ENCODE assay signal across 26 mouse cellular contexts in genomic region chr13:62949560-62950188, GRCm38 (mm10). TPM values are rescaled to one million over a fixed set of nuclear protein-coding genes. Genes with fewer than 3 reads are reported as not detected.
DNase-seq lines count a peak whose midpoint lies in the region; ATAC-seq and TF ChIP-seq lines count a peak whose summit lies in the region.
"Had no signal": no experiment of that assay in that cellular context is flagged by ENCODE, and none has a peak within 500 bp of the region (broad histone marks: within the 10 kb centered on the region; RNA-seq: fewer than 3 reads in every experiment).

No protein-coding gene starts in this region.

- DNase-seq in kidney, adult 18-20 months, result no peak
- DNase-seq in midbrain, embryonic 14.5 days, result peak; percentile 20
- DNase-seq in testis, postnatal 14 days (ENCODE audit: low spot score), result no peak
- DNase-seq in thymus, adult 2 months, result no peak
- DNase-seq: adrenal gland, postnatal 10 days; cerebellum, adult 9-10 months; gastrocnemius, postnatal 25 days; heart, adult 18-20 months; heart, postnatal 10 days; kidney, postnatal 10 days; left cerebral cortex, postnatal 4 days; liver, postnatal 0 days; right cerebral cortex, adult 18-20 months; right cerebral cortex, postnatal 4 days; thymus, postnatal 25 days had no signal

- peak; percentile 62; the same call in 1 of the 2 replicates for ATAC-seq in kidney, embryonic 16.5 days (ENCODE audit: low FRiP score, low TSS enrichment)
- no peak for ATAC-seq in midbrain, embryonic 14.5 days (ENCODE audit: low FRiP score, low TSS enrichment)
- no peak for ATAC-seq in midbrain, embryonic 15.5 days (replicated peaks)
- no peak for ATAC-seq in embryonic facial prominence, embryonic 15.5 days (ENCODE audit: insufficient number of reproducible peaks, low FRiP score, low TSS enrichment, low read depth)
- ATAC-seq: forebrain, embryonic 15.5 days; hindbrain, embryonic 16.5 days; intestine, postnatal 0 days; liver, postnatal 0 days had no signal

- H3K4me1 ChIP-seq in kidney, embryonic 16.5 days (ENCODE audit: insufficient read depth, low read length), result peaks cover 9% of the 10 kb centered on the region
- H3K4me1 ChIP-seq in midbrain, embryonic 14.5 days (ENCODE audit: control insufficient read depth, insufficient read depth, low read length), result no peaks in the 10 kb centered on the region
- no peaks in the 10 kb centered on the region for H3K4me1 ChIP-seq in midbrain, embryonic 15.5 days
- peaks cover 16% of the 10 kb centered on the region for H3K4me1 ChIP-seq in embryonic facial prominence, embryonic 15.5 days
- H3K4me1 ChIP-seq in thymus, adult 2 months (replicated peaks; ENCODE audit: control insufficient read depth, insufficient read depth, low read length), result no peaks in the 10 kb centered on the region; the same call in 1 of the 2 replicates
- H3K4me1 ChIP-seq: hindbrain, embryonic 10.5 days had no signal

- H3K4me3 ChIP-seq in kidney, embryonic 16.5 days (ENCODE audit: low read length), result no peak overlapping the region
- H3K4me3 ChIP-seq in midbrain, embryonic 14.5 days (replicated peaks; ENCODE audit: low read depth, low read length), result no peak overlapping the region
- H3K4me3 ChIP-seq in midbrain, embryonic 15.5 days, result no peak overlapping the region
- no peak overlapping the region for H3K4me3 ChIP-seq in embryonic facial prominence, embryonic 15.5 days (replicated peaks)
- H3K4me3 ChIP-seq in thymus, adult 2 months (ENCODE audit: control insufficient read depth, insufficient read depth, low read length), result no peak overlapping the region
- H3K4me3 ChIP-seq: erythroblast, embryonic 14.5 days; forebrain, embryonic 15.5 days; heart, embryonic 12.5 days; hindbrain, embryonic 10.5 days had no signal

- H3K27me3 ChIP-seq in kidney, embryonic 16.5 days (ENCODE audit: insufficient read depth, low read length), result no peaks in the 10 kb centered on the region
- H3K27me3 ChIP-seq in midbrain, embryonic 14.5 days (ENCODE audit: control insufficient read depth, insufficient read depth, low read length), result no peaks in the 10 kb centered on the region
- no peaks in the 10 kb centered on the region for H3K27me3 ChIP-seq in midbrain, embryonic 15.5 days (replicated peaks)
- H3K27me3 ChIP-seq in embryonic facial prominence, embryonic 15.5 days, result no peaks in the 10 kb centered on the region
- H3K27me3 ChIP-seq in thymus, adult 2 months (ENCODE audit: control insufficient read depth, insufficient read depth, low read length), result no peaks in the 10 kb centered on the region
- H3K27me3 ChIP-seq: forebrain, embryonic 15.5 days; heart, embryonic 12.5 days had no signal

- no peak overlapping the region for H3K27ac ChIP-seq in kidney, embryonic 16.5 days (ENCODE audit: low read length)
- H3K27ac ChIP-seq in midbrain, embryonic 14.5 days (replicated peaks; ENCODE audit: low read depth, low read length), result no peak overlapping the region
- no peak overlapping the region for H3K27ac ChIP-seq in midbrain, embryonic 15.5 days
- peak overlapping the region; percentile 5; the same call in 1 of the 2 replicates for H3K27ac ChIP-seq in embryonic facial prominence, embryonic 15.5 days (replicated peaks)
- H3K27ac ChIP-seq in thymus, adult 2 months (ENCODE audit: control insufficient read depth, insufficient read depth, low read length), result no peak overlapping the region
- H3K27ac ChIP-seq: forebrain, embryonic 15.5 days; hindbrain, embryonic 10.5 days; macrophage had no signal

- H3K36me3 ChIP-seq in kidney, embryonic 16.5 days (ENCODE audit: insufficient read depth, low read length), result no peaks in the 10 kb centered on the region
- no peaks in the 10 kb centered on the region for H3K36me3 ChIP-seq in midbrain, embryonic 14.5 days (ENCODE audit: control insufficient read depth, insufficient read depth, low read length)
- H3K36me3 ChIP-seq in midbrain, embryonic 15.5 days (replicated peaks), result no peaks in the 10 kb centered on the region
- H3K36me3 ChIP-seq in embryonic facial prominence, embryonic 15.5 days, result no peaks in the 10 kb centered on the region
- H3K36me3 ChIP-seq in thymus, adult 2 months (ENCODE audit: control insufficient read depth, insufficient read depth, low read length), result no peaks in the 10 kb centered on the region
- H3K36me3 ChIP-seq: forebrain, embryonic 15.5 days; heart, embryonic 12.5 days; hindbrain, embryonic 10.5 days had no signal

- H3K4me2 ChIP-seq in kidney, embryonic 16.5 days (replicated peaks; ENCODE audit: low read depth, low read length), result no peak overlapping the region
- no peak overlapping the region for H3K4me2 ChIP-seq in midbrain, embryonic 14.5 days (ENCODE audit: low read length)
- H3K4me2 ChIP-seq in midbrain, embryonic 15.5 days, result no peak overlapping the region
- no peak overlapping the region for H3K4me2 ChIP-seq in embryonic facial prominence, embryonic 15.5 days (replicated peaks)
- H3K4me2 ChIP-seq: forebrain, embryonic 15.5 days; heart, embryonic 12.5 days; liver, embryonic 11.5 days had no signal

- TF ChIP-seq CTCF in thymus, adult 2 months (IDR thresholded peaks at IDR 0.05; ENCODE audit: borderline replicate concordance, control insufficient read depth, extremely low read depth, insufficient read depth, low read length, poor library complexity), result no peak

- H3K9ac ChIP-seq in kidney, embryonic 16.5 days (replicated peaks; ENCODE audit: low read length), result no peak overlapping the region
- no peak overlapping the region for H3K9ac ChIP-seq in midbrain, embryonic 14.5 days (replicated peaks; ENCODE audit: low read length)
- H3K9ac ChIP-seq in midbrain, embryonic 15.5 days, result no peak overlapping the region
- H3K9ac ChIP-seq in embryonic facial prominence, embryonic 15.5 days, result no peak overlapping the region
- H3K9ac ChIP-seq: forebrain, embryonic 15.5 days; heart, embryonic 12.5 days; liver, postnatal 0 days had no signal

- no peak for TF ChIP-seq POLR2A in thymus, adult 2 months (IDR thresholded peaks at IDR 0.05; ENCODE audit: control insufficient read depth, extremely low read depth, insufficient read depth, low read length, poor library complexity)

- WGBS in kidney, embryonic 16.5 days, result 41% methylated on average over 4 of the region's 4 CpGs
- 45% methylated on average over 4 of the region's 4 CpGs for WGBS in midbrain, embryonic 14.5 days
- WGBS in midbrain, embryonic 15.5 days, result 42% methylated on average over 4 of the region's 4 CpGs
- 24% methylated on average over 4 of the region's 4 CpGs for WGBS in embryonic facial prominence, embryonic 15.5 days
- 80% methylated on average over 4 of the region's 4 CpGs for WGBS in thymus, adult 2 months

- H3K9me3 ChIP-seq in kidney, embryonic 16.5 days (ENCODE audit: low read length), result no peaks in the 10 kb centered on the region
- H3K9me3 ChIP-seq in midbrain, embryonic 14.5 days (ENCODE audit: control insufficient read depth, low read length), result no peaks in the 10 kb centered on the region
- no peaks in the 10 kb centered on the region for H3K9me3 ChIP-seq in midbrain, embryonic 15.5 days
- no peaks in the 10 kb centered on the region for H3K9me3 ChIP-seq in embryonic facial prominence, embryonic 15.5 days (replicated peaks)
- H3K9me3 ChIP-seq: forebrain, embryonic 15.5 days; heart, embryonic 12.5 days; hindbrain, embryonic 10.5 days had no signal

RNA-seq across cellular contexts. Expression of gene 2010111I01Rik, which starts 15.0 kb away (rescaled TPM):
- 146 and 147 TPM in 2 replicates for polyA plus RNA-seq in kidney, embryonic 16.5 days (2015; fragmentation: Nextera tagmentation; extraction: Ambion mirVana)
- polyA plus RNA-seq in midbrain, embryonic 14.5 days (2014; fragmentation: Nextera tagmentation; extraction: Ambion mirVana), result 23.0 and 32.0 TPM in 2 replicates
- 24.0 and 29.0 TPM in 2 replicates for polyA plus RNA-seq in midbrain, embryonic 15.5 days (2015; fragmentation: Nextera tagmentation; extraction: Ambion mirVana)
- 197 and 226 TPM in 2 replicates for polyA plus RNA-seq in embryonic facial prominence, embryonic 15.5 days (2015; fragmentation: Nextera tagmentation; extraction: Ambion mirVana)
- polyA plus RNA-seq in thymus, adult 2 months (2012; rRNA removed), result 56.2 and 61.4 TPM in 2 replicates
